Mouse (Mus musculus): ENCODE results near the gene Ccdc137. TPM values are rescaled to one million over a fixed set of nuclear protein-coding genes. Genes with fewer than 3 reads are reported as not detected.

Ccdc137 gene
- total RNA-seq, 2 experiments from 2014 or later: 5.2 to 7.2 TPM

DNA sequence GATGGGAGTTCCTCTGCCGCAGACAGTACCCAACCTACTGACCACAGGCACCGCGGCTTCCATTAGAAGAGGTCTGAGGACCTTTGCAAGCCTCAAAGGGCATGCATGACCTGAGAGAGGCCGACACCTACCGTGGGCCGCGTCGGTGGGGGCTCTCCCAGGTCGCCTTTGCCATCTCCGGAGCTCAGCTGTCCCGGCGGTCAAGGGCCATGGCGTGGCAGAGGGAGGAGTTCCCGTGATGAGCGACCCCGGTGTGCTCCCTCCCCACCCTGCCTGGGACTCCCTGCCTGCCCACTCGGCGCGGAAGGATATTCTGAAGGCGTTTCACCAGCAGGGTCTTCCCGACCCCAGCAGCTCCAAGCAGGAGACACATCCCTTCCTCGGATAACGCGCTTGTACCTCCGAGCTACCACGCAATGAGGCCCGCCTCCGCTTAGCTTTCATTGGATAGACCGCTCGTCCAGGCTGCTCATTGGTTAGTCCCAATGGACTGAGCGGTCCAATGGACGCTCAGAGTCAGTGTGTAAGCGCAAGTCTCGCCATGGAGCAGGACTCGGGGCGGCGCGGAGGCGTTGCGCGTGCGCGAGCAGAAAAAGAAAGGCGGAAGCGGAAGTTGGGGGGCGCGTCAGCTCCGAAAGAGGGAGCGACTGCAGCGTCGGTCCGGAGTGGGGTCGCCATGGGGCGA is 9.3 kb downstream of the Ccdc137 start, which contains the start of gene Arl16:
Arl16 (minus strand) TSS at position 557 of the 685 bp plus-strand sequence.
- intact Hi-C loops (cut with DNase I): no loop called here
- Histone ChIP-seq H3K4me3 (peak within 1 kb of the TSS; percentile 99), H3K27ac (peak within 1 kb of the TSS; percentile 88)
- TF ChIP-seq CTCF (IDR thresholded peaks at IDR 0.05): no peak
- peak; percentile 95 for DNase-seq

DNA sequence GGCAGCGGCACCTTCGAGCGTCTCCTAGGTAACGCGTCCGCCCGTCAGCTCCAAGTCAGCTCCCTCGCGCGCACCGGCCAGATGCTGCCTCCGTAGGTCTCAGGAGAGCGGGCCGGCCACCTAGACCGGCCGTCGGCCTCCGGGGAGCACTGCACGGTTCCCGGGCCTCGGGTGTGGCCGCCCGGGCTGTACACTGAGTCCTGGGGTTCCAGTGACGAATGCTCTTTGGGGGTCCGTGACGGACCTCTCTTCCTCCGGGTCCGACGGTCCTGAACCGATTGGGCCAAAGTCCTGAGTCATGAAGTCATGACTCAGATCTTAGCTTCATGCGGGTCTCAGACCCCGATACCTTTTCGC is 9.8 kb downstream of the Ccdc137 start:
- TF ChIP-seq CTCF (IDR thresholded peaks at IDR 0.05): no peak
- DNase-seq: no peak
- intact Hi-C loops (cut with DNase I): no loop called here
- Histone ChIP-seq H3K4me3 (peak overlapping the region; percentile 99), H3K27ac (peak overlapping the region; percentile 88)

DNA sequence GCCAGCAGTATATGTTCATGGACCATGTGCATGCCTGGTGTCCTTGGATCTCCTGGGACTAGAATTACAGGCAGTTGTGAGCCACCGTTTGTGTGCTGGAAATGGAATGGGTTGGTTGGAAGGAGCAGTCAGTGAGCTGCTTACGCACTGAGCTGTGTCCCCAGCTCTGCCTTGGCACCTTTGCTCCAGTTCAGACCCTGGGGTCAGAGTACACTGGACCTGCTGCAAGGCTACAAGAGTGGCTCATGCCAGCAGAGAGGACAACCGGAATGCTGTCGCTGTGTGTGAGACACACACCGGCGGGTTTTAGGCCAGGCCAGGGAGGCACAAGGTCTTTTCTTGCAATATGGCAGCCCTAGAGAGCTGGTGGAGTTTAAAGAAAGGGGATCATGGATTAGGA is 14.1 kb downstream of the Ccdc137 start:
- intact Hi-C loops (cut with DNase I): no loop called here
- no peak for TF ChIP-seq CTCF (IDR thresholded peaks at IDR 0.05)

GRCm38 (mm10) chr11:120483448-120483934 is 25.6 kb downstream of the Ccdc137 start:
- intact Hi-C loops (cut with DNase I): no loop called here
- no peak for DNase-seq
- no peak for TF ChIP-seq CTCF (IDR thresholded peaks at IDR 0.05)
- Histone ChIP-seq H3K27ac (no peak overlapping the region), H3K4me3 (peak overlapping the region; percentile 93)

More for the DNA sequence above, 14.1 kb downstream of the Ccdc137 start:
- no peak overlapping the region for H3K4me3 ChIP-seq
- DNase-seq: no peak
- H3K27ac ChIP-seq: no peak overlapping the region

DNA sequence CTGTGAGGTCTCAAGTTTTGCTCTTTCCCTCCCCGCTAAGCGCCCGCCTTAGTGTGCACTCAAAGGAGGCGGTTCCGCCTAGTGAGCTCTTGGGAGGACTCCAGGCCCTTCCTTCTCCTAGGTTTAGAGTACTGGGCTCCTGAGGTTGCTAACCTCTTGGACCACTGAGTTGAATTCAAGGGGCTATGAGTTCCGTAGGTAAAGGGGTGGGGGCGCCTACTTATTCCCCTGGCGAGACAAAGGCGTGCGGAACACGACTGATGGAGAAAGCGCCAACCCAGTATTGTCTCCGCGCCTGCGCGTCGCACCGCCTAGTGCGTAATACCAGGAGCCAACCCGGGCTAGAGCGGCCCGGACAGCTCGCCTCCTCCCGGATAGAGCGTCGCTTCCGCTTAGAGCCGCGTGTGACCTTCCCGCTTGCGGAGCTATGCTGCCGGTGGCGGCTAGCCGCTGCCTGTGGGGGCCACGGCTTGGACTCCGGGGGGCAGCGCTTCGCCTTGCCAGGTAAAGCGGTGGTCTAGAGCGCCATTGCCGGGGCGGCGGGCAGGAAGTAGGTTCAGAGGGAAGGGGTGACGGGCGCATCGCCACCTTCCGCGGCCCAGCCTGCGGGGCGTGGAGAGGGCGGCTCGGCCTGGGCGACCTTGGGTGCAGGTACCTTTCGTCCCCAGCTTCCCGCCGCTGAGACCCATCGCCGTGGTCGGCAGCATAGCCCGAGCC is 26.5 kb downstream of the Ccdc137 start, which contains the start of gene Mrpl12:
Mrpl12 (plus strand) TSS at position 349 of the 717 bp plus-strand sequence.
- peak; percentile 93 for DNase-seq
- intact Hi-C loops (cut with DNase I): no loop called here
- Histone ChIP-seq H3K4me3 (peak within 1 kb of the TSS; percentile 93), H3K27ac (peak within 1 kb of the TSS; percentile 98)
- TF ChIP-seq CTCF (IDR thresholded peaks at IDR 0.05): no peak

GRCm38 (mm10) chr11:120485251-120485650 is 27.3 kb downstream of the Ccdc137 start:
- Histone ChIP-seq H3K27ac (peak overlapping the region; percentile 98), H3K4me3 (peak overlapping the region; percentile 93)
- TF ChIP-seq CTCF (IDR thresholded peaks at IDR 0.05): no peak
- DNase-seq: no peak
- intact Hi-C loops (cut with DNase I): no loop called here

DNA sequence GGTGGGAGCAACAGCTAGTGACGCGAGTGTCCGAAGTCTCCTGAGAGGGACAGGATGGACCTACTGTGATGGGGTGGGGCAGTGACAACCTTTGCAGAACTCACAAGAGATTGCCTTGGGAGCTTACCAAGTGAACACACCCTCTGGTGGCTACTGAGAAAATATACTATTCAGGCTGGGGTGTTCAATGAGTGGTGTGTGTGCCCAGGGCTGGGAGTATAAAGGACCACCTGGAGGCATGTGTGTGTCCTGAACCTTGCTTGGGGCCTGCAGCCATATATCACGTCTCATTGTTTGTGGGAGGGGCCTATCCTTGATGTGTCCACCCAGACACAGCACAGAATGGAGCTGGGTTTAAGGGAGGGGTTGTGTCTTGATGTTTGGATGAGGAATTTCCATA is 30.6 kb downstream of the Ccdc137 start:
- TF ChIP-seq CTCF (IDR thresholded peaks at IDR 0.05): no peak
- H3K27ac ChIP-seq: no peak overlapping the region
- DNase-seq: no peak
- H3K4me3 ChIP-seq: no peak overlapping the region
- intact Hi-C loops (cut with DNase I): no loop called here

DNA sequence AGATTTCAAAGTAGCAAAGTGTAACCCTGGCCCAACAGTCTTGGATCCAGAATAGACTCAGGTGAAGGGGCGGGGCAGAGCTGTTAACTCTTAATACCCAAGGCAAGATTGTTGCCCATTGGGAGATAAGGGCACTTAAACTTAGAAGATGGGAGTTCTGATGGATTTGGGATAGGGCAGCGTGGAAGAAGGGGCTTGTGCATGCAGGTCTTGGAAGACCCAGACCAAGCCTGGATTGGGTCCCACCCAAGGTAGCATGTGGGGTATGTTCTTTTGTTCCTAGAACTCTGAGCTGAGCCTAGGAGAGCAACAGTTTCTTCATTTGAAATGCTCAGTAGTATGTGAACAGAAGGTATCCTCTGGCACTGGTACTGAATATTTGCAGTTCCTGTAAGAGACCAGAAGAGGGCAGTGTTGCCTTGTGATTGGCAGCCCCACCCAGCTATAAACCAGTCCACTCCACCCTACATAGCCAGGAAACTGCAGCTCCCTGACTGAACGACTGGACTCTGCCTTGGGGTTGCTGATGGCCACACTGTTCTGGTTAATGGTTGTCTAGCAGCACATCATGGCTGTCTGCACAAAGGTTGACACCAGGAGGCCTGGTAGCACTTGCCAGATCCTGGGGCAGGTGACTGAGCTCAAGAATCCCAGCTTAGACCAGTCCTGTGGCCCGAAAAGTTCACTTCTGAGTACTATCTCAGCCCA is 31.3 kb downstream of the Ccdc137 start:
- peak; percentile 69 for DNase-seq
- intact Hi-C loops (cut with DNase I): loop anchor here (1.0 kb wide), 1 partner anchor 123 kb away; no protein-coding TSS in a partner anchor
- H3K27ac ChIP-seq: peak overlapping the region; percentile 78
- TF ChIP-seq CTCF (IDR thresholded peaks at IDR 0.05): peak; percentile 94; the same call in 1 of the 2 replicates
- H3K4me3 ChIP-seq: no peak overlapping the region

GRCm38 (mm10) chr11:120490291-120491046 is 32.6 kb downstream of the Ccdc137 start:
- intact Hi-C loops (cut with DNase I): loop anchor here (5.0 to 10.0 kb wide), 2 partner anchors 222 to 294 kb away; partner anchors contain the start of genes Cenpx, Gps1, Lrrc45 and Rfng
- no peak for DNase-seq
- no peak for TF ChIP-seq CTCF (IDR thresholded peaks at IDR 0.05)
- Histone ChIP-seq H3K4me3 (no peak overlapping the region), H3K27ac (peak overlapping the region; percentile 86)

GRCm38 (mm10) chr11:120491317-120492023 is 33.6 kb downstream of the Ccdc137 start, which contains the start of gene Slc25a10:
TSS of gene Slc25a10 (plus strand) at chr11:120491840.
- peak; percentile 95 for DNase-seq
- peak within 1 kb of the TSS; percentile 92 for H3K4me3 ChIP-seq
- H3K27ac ChIP-seq: peak within 1 kb of the TSS; percentile 86
- no peak for TF ChIP-seq CTCF (IDR thresholded peaks at IDR 0.05)
- intact Hi-C loops (cut with DNase I): loop anchor here (5.0 to 10.0 kb wide), 2 partner anchors 221 to 293 kb away; partner anchors contain the start of genes Cenpx, Gps1, Lrrc45 and Rfng

Data from gastrocnemius, adult 2 months (tissue).